Mouse (Mus musculus) intestine, embryonic 16.5 days (tissue): Measurements from ENCODE around the gene Fxr2. TPM values are rescaled to one million over a fixed set of nuclear protein-coding genes. Genes with fewer than 3 reads are reported as not detected.
"Not testable (repeated sequence)": the region's sequence is repeated elsewhere in the genome, so short reads cannot be mapped to it uniquely, and the experiment has no call there.

Source experiments
- ATAC-seq: fragments of 200-750 bp; cut with Nextera tagmentation; 2 replicates; pipeline ENCODE4 v1.8.0; 2017; ENCODE audit warnings: moderate TSS enrichment, moderate library complexity
- H3K27ac ChIP-seq: fragments of 300-500 bp; sonication (generic); 2 replicates; pipeline ENCODE4 v1.5.1; 2014; ENCODE audit warnings: mild to moderate bottlenecking, low read length
- H3K27me3 ChIP-seq: fragments of 300-500 bp; sonication (generic); replicated peaks from 2 replicates; pipeline ENCODE4 v1.6.1; 2014; ENCODE audit warnings: low read length, control low read depth, mixed read lengths; ENCODE audit not compliant: control insufficient read depth, insufficient read depth
- H3K36me3 ChIP-seq: fragments of 300-500 bp; sonication (generic); 2 replicates; pipeline ENCODE4 v1.6.1; 2014; ENCODE audit warnings: low read length, control low read depth; ENCODE audit not compliant: control insufficient read depth, insufficient read depth
- H3K4me1 ChIP-seq: fragments of 300-500 bp; sonication (generic); 2 replicates; pipeline ENCODE4 v1.6.1; 2014; ENCODE audit warnings: low read length, control low read depth, mixed read lengths; ENCODE audit not compliant: control insufficient read depth, insufficient read depth
- H3K4me2 ChIP-seq: fragments of 300-500 bp; sonication (generic); 2 replicates; pipeline ENCODE4 v1.6.1; 2014; ENCODE audit warnings: low read depth, low read length, control low read depth
- H3K4me3 ChIP-seq: fragments of 300-500 bp; sonication (generic); 2 replicates; pipeline ENCODE4 v1.5.1; 2014; ENCODE audit warnings: mild to moderate bottlenecking, low read length
- H3K9ac ChIP-seq: fragments of 300-500 bp; sonication (generic); 2 replicates; pipeline ENCODE4 v1.6.1; 2014; ENCODE audit warnings: low read depth, low read length
- H3K9me3 ChIP-seq: fragments of 300-500 bp; sonication (generic); 2 replicates; pipeline ENCODE4 v1.6.1; 2016; ENCODE audit warnings: low read length, control low read depth; ENCODE audit not compliant: control insufficient read depth
- WGBS: fragments of 180-500 bp; shearing (Covaris S2); extraction: QIAGEN DNeasy Blood & Tissue Kit; methylation state at CpG from one replicate; pipeline ENCODE4 v1.1.7; 2014; 5-methylcytosine and 5-hydroxymethylcytosine counted together
- polyA plus RNA-seq: library from polyadenylated mRNA; unstranded; fragments of >200 nt; fragmentation: Nextera tagmentation; extraction: Ambion mirVana; gene quantifications from 2 replicates; pipeline ENCODE4 v1.2.1, GENCODE M21; 2015

Gene Fxr2
- polyA plus RNA-seq, 1 experiment from 2014 or later, result 12.6 TPM

- Histone ChIP-seq H3K4me2 (peak within 1 kb of the TSS; percentile 88), H3K4me1 (peaks cover 9% of the 10 kb centered on the region), H3K27ac (peak within 1 kb of the TSS; percentile 67), H3K36me3 (no peaks in the 10 kb centered on the region), H3K9me3 (no peaks in the 10 kb centered on the region), H3K27me3 (no peaks in the 10 kb centered on the region), H3K9ac (peak within 1 kb of the TSS; percentile 81), H3K4me3 (peak within 1 kb of the TSS; percentile 69)
- WGBS, result 1% methylated on average over 20 of the region's 20 CpGs
- peak; percentile 75 for ATAC-seq
These were observed 11.1 kb upstream of the Fxr2 start, which contains the start of gene Sat2 for GRCm38 (mm10) chr11:69621571-69622268. TSS of gene Sat2 (plus strand) at chr11:69622024.

- H3K4me3 ChIP-seq, result peak overlapping the region; percentile 69
These were observed 10.4 kb upstream of the Fxr2 start for GRCm38 (mm10) chr11:69622406-69622805.

GRCm38 (mm10) chr11:69623006-69623405 is 9.8 kb upstream of the Fxr2 start:
- Histone ChIP-seq H3K36me3 (no peaks in the 10 kb centered on the region), H3K9ac (peak overlapping the region; percentile 81), H3K9me3 (no peaks in the 10 kb centered on the region), H3K27ac (no peak overlapping the region), H3K4me1 (peaks cover 9% of the 10 kb centered on the region), H3K4me2 (peak overlapping the region; percentile 88), H3K27me3 (no peaks in the 10 kb centered on the region), H3K4me3 (peak overlapping the region; percentile 69; the same call in 1 of the 2 replicates)
- 71% methylated on average over 4 of the region's 4 CpGs for WGBS
- no peak for ATAC-seq

More at GRCm38 (mm10) chr11:69622406-69622805, 10.4 kb upstream of the Fxr2 start:
- H3K27ac ChIP-seq, result no peak overlapping the region
- H3K4me2 ChIP-seq, result peak overlapping the region; percentile 88
- H3K9ac ChIP-seq, result peak overlapping the region; percentile 81
- 22% methylated on average over 6 of the region's 6 CpGs for WGBS
- no peaks in the 10 kb centered on the region for H3K36me3 ChIP-seq
- ATAC-seq, result peak; percentile 21; the same call in 1 of the 2 replicates
- no peaks in the 10 kb centered on the region for H3K27me3 ChIP-seq
- H3K9me3 ChIP-seq, result no peaks in the 10 kb centered on the region
- H3K4me1 ChIP-seq, result peaks cover 9% of the 10 kb centered on the region

- H3K4me2 ChIP-seq, H3K9me3 ChIP-seq, ATAC-seq, H3K27ac ChIP-seq, H3K36me3 ChIP-seq, H3K27me3 ChIP-seq, H3K4me1 ChIP-seq, H3K9ac ChIP-seq, H3K4me3 ChIP-seq: not testable (repeated sequence)
- WGBS, result 87% methylated on average over 2 of the region's 2 CpGs
These were observed 8.5 kb upstream of the Fxr2 start for GRCm38 (mm10) chr11:69624339-69624738.

- no peak overlapping the region for H3K4me3 ChIP-seq
- H3K27me3 ChIP-seq, result no peaks in the 10 kb centered on the region
- no peaks in the 10 kb centered on the region for H3K4me1 ChIP-seq
- no peak overlapping the region for H3K9ac ChIP-seq
- no peaks in the 10 kb centered on the region for H3K36me3 ChIP-seq
- H3K4me2 ChIP-seq, result no peak overlapping the region
- H3K9me3 ChIP-seq, result no peaks in the 10 kb centered on the region
- H3K27ac ChIP-seq, result no peak overlapping the region
- ATAC-seq, result no peak
- WGBS, result 36% methylated on average over 6 of the region's 6 CpGs
These were observed 4.5 kb upstream of the Fxr2 start for GRCm38 (mm10) chr11:69628286-69628685.

GRCm38 (mm10) chr11:69629802-69630201 is 3.0 kb upstream of the Fxr2 start:
- no peak for ATAC-seq
- Histone ChIP-seq H3K9me3 (no peaks in the 10 kb centered on the region), H3K27me3 (no peaks in the 10 kb centered on the region), H3K9ac (no peak overlapping the region), H3K4me3 (no peak overlapping the region), H3K27ac (no peak overlapping the region), H3K36me3 (no peaks in the 10 kb centered on the region), H3K4me1 (peaks cover 8% of the 10 kb centered on the region), H3K4me2 (no peak overlapping the region)
- WGBS, result 60% methylated on average over 1 of the region's 1 CpGs

GRCm38 (mm10) chr11:69633128-69633866 is 507 bp downstream of the Fxr2 start:
- H3K27me3 ChIP-seq, result no peaks in the 10 kb centered on the region
- H3K27ac ChIP-seq, result peak overlapping the region; percentile 96
- peak overlapping the region; percentile 72 for H3K4me2 ChIP-seq
- no peaks in the 10 kb centered on the region for H3K9me3 ChIP-seq
- no peaks in the 10 kb centered on the region for H3K36me3 ChIP-seq
- under 1% methylated on average over 48 of the region's 50 CpGs for WGBS
- peak; percentile 73 for ATAC-seq
- H3K4me1 ChIP-seq, result peaks cover 16% of the 10 kb centered on the region
- peak overlapping the region; percentile 98 for H3K9ac ChIP-seq
- H3K4me3 ChIP-seq, result peak overlapping the region; percentile 100

GRCm38 (mm10) chr11:69635471-69635870 is 2.7 kb downstream of the Fxr2 start:
- H3K27ac ChIP-seq, result no peak overlapping the region
- no peak for ATAC-seq
- H3K4me2 ChIP-seq, result no peak overlapping the region; the same call in 1 of the 2 replicates
- H3K9me3 ChIP-seq, result no peaks in the 10 kb centered on the region
- H3K27me3 ChIP-seq, result no peaks in the 10 kb centered on the region
- no peaks in the 10 kb centered on the region; the same call in 1 of the 2 replicates for H3K36me3 ChIP-seq
- H3K4me3 ChIP-seq, result no peak overlapping the region
- WGBS, result 66% methylated on average over 3 of the region's 3 CpGs
- H3K9ac ChIP-seq, result no peak overlapping the region
- H3K4me1 ChIP-seq, result peaks cover 16% of the 10 kb centered on the region

- H3K27ac ChIP-seq, result no peak overlapping the region
- H3K9ac ChIP-seq, result no peak overlapping the region
- peaks cover 32% of the 10 kb centered on the region for H3K36me3 ChIP-seq
- H3K4me1 ChIP-seq, result no peaks in the 10 kb centered on the region
- no peak overlapping the region for H3K4me3 ChIP-seq
- H3K9me3 ChIP-seq, result no peaks in the 10 kb centered on the region
- ATAC-seq, result no peak
- no peaks in the 10 kb centered on the region for H3K27me3 ChIP-seq
- H3K4me2 ChIP-seq, result no peak overlapping the region
- 84% methylated on average over 5 of the region's 5 CpGs for WGBS
These were observed 13.1 kb downstream of the Fxr2 start for GRCm38 (mm10) chr11:69645860-69646259.
